Mouse (Mus musculus) gastrocnemius, adult 2 months (tissue): ENCODE data around the gene Baz2b. TPM values are rescaled to one million over a fixed set of nuclear protein-coding genes. Genes with fewer than 3 reads are reported as not detected.
"Not testable (repeated sequence)": the region's sequence is repeated elsewhere in the genome, so short reads cannot be mapped to it uniquely, and the experiment has no call there.

Experiments
- DNase-seq: peaks from one replicate; pipeline ENCODE4 v3.0.0; 2022
- H3K27ac ChIP-seq: fragments of 200-600 bp; 2 replicates; pipeline ENCODE4 v1.8.1; 2022; ENCODE audit warnings: mild to moderate bottlenecking
- H3K4me3 ChIP-seq: fragments of 200-600 bp; 2 replicates; pipeline ENCODE4 v1.8.1; 2022; ENCODE audit warnings: mild to moderate bottlenecking, moderate library complexity
- CTCF ChIP-seq: fragments of 200-600 bp; IDR thresholded peaks from 2 replicates; pipeline ENCODE4 v1.8.1; 2022; ENCODE audit warnings: antibody characterized with exemption, mild to moderate bottlenecking, moderate library complexity
- intact Hi-C: fragments of 180-260 bp; cut with DNase I; formaldehyde crosslinking; loops from one replicate; pipeline ENCODE4 v1.15.1; 2025
- total RNA-seq, 2 experiments: library from RNA; stranded (reverse); gene quantifications; 2 replicates each; pipeline ENCODE4 v1.2.3; 2021

Baz2b gene
- total RNA-seq, 2 experiments from 2014 or later = 31.3 to 35.3 TPM

GRCm38 (mm10) chr2:59852916-59853315 is 356.7 kb downstream of the Baz2b start:
- TF ChIP-seq CTCF = no peak
- Histone ChIP-seq H3K4me3 (no peak overlapping the region), H3K27ac (no peak overlapping the region)
- intact Hi-C loops = no loop called here
- no peak for DNase-seq

DNA sequence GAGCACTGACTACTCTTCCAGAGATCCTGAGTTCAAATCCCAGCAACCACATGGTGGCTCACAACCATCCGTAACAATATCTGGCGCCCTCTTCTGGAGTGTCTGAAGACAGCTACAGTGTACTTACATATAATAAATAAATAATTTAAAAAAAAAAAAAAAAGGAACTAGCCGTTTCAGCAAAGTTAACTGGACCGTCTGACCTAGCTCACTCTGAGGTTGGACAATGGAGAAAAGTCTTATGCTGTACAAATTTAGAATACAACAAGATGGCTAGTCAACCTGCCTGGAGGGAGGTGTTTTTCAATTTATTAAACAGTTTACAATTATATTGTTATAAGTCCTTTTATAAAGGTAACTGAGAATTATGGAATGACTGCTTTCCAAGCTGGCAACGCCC is 357.8 kb downstream of the Baz2b start:
- H3K27ac ChIP-seq, DNase-seq, H3K4me3 ChIP-seq, intact Hi-C loops: not testable (repeated sequence)
- TF ChIP-seq CTCF = peak; percentile 17; the same call in 1 of the 2 replicates

Other genes with a start within 250 kb of the Baz2b start
- 10 to 100 TPM; 21.2 to 38.7 TPM for gene March7, start within 50 bp of the Baz2b start, total RNA-seq
- gene Cd302, start 74.6 kb upstream of the Baz2b start, total RNA-seq = 1 to 10 TPM; 7.2 to 8.6 TPM
- gene Ly75, start 173.5 kb upstream of the Baz2b start, total RNA-seq = under 1 TPM; 0.03 to 0.05 TPM